Mouse (Mus musculus): ENCODE results near the gene Dyrk3. TPM values are rescaled to one million over a fixed set of nuclear protein-coding genes. Genes with fewer than 3 reads are reported as not detected.

Dyrk3 gene
- total RNA-seq, 2 experiments from 2014 or later: 19.6 to 19.9 TPM

DNA sequence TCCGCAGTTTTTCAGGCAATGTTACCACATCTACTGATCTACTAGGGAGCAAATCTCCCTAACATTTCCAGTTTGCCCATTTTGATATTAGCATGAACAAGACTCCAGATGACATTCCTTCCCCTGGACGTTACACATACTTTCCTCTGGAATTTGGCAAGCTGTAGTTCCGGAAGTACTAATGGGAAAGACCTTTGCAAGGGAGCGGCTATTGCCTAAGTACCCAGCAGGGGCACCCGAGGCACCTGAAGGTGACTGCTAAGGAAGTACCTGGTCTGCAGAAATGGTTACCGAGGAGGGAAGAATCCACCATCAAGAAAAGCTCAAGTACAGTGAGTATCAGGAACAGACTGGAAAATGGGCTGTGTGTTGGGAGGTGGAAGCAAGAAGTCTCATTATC lies 25.6 kb downstream of the Dyrk3 start:
- DNase-seq: no peak

GRCm38 (mm10) chr1:131110525-131111106 lies 27.5 kb downstream of the Dyrk3 start:
- DNase-seq: no peak

GRCm38 (mm10) chr1:131107575-131108308 lies 30.4 kb downstream of the Dyrk3 start:
- no peak for DNase-seq

- DNase-seq: no peak
Measured at GRCm38 (mm10) chr1:131103776-131104424, 34.2 kb downstream of the Dyrk3 start.

- no peak for DNase-seq
Measured at GRCm38 (mm10) chr1:131100808-131101207, 37.3 kb downstream of the Dyrk3 start.

DNA sequence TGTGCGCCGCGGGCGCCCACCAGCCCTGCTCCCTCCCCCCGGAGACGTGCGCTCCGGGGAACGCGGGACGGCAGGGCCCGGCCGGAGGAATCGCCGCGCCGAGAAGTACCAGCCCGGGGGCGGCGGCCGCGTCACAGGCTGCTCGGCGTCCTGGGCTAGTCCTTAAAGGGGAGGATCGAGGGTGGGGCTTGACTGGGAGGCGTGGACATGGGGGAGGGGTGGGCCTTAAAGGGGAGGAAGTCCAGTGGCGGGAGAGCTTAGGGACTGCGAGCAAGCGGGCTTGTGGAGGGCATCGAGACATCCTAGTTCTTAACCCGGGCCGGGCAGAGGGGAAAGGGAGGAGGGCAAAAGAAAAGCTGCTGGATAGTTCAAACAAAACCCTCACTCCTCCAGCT lies 40.4 kb downstream of the Dyrk3 start, which contains the start of gene Mapkapk2:
Mapkapk2 (minus strand) TSS at position 127 of the 395 bp plus-strand sequence.
- DNase-seq: peak; percentile 86 to 88

DNA sequence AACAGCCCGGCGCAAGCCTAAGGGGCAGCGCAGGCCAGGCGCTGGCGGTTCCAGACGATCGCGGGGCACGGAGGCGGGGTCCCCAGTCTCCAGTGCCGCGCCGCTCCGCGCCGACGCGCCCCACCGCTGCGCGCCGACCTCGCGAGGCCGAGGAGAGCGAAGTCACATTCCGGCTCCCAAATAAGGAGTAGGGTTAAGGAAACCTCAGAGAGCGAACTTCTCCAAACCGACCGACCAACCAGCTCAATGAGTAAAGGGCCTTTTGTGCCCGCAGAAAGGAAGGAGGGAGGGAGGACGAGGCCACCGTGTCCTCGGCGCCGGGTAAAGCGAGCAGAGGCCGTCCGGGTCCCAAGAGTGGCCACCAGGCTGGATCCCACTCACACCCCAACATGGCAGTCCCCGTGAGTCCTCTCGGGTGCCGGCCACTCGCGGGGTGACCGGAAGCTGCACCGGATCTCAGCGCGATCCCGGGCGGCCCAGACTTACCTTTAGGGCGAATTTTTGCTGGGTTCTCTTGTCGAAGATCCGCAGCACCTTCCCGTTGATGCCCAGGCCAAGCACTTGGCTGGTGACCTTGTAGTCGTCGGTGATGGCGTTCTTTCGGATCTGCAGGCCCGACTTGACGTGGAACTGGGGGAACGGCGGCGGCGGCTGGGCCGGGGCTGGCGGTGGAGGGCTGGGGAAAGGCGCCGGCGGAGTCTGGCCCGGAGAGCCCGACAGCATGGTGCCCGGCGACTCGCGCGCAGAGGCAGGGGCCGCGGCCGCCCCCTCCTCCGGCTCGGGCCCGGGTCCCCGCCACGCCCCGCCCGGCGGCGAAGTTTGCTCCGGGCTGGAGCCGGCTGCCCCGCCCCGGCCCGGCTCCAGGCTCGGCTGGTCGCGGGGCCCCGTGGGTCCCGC lies 41.1 kb downstream of the Dyrk3 start:
- peak; percentile 35 to 38 for DNase-seq

DNA sequence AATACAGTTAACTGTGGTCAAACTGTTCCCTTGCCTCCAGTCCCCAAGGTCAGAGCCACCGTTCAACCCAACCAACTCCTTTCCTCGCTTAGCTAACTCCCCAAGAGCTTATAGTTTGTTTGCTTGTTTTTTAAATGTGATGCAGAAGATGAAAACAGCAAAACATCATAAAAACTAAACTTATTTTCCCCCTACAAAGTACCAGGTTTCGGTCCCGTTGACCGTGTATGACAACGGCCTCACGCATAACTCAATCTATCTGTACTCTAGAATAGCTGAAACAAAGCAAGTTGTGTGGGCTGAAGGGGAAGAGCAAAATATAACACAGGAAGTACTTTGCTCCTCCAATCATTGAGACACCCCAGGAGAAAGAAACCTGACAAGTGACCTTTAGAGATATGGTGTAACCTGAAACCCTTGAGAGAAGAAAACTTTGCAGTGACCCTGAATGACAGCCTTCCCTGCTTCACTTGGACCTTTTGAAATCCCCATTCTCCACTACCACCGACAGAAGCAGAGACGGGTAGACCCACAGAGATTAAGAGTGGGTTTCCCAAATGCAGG lies 41.9 kb downstream of the Dyrk3 start:
- no peak for DNase-seq

DNA sequence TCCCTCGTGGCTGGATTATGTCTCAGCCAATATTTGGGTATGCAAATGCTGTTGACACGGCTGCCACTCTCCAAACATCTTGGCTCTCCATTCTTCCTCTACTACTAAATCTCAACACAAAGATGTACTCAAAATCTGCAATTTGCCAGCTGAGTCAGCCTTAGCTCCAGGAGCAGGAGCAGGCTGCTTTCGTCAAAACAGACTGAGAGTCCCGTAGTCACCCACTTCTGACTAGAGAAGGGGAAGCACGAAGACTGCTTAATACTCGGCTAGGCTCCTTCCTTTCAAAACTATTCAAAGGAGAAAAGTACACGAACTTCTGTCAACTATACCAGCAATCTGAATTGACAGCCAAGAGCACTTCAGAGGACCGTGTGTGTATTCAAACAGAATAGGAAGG lies 42.6 kb downstream of the Dyrk3 start:
- DNase-seq: no peak

DNA sequence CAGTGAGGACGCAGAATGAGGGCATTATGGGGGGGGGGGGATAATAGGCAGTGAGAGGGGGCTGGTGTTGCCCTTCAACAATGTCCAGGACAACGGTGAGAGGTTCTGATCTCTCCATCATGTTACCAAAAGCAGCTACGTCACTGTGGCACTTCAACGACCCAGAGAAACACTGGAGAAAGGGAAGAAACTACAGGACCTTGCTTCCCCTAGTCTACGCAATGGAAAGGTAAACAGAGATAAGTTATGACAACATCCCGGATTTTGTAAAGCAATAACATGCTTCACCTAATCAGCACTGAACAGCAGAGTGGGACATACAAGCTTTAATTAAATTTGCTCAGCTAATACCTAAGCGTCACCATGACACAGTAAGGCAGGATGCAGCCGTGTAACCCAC lies 44.3 kb downstream of the Dyrk3 start:
- DNase-seq: no peak

DNA sequence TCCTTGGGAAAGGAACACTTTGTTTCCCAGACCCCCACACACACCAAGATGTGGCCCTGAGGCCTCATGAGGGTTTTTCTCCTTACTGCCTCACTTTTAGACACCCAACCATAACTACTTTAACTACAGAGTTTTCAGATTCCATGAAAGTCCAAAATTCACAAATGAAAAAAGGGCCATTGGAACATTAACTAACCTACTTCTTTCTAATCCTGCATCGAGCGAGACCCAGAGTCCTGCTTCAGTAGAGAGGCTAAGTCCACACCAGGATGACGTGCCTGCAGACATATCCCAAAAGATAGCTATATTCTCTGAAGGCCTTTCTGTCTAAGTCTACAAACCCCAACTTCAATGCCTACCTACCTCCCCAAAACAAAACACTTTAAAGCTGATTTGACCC lies 45.3 kb downstream of the Dyrk3 start:
- no peak for DNase-seq

GRCm38 (mm10) chr1:131092173-131092572 lies 46.0 kb downstream of the Dyrk3 start:
- no peak for DNase-seq

GRCm38 (mm10) chr1:131091481-131091880 lies 46.7 kb downstream of the Dyrk3 start:
- DNase-seq: no peak

DNA sequence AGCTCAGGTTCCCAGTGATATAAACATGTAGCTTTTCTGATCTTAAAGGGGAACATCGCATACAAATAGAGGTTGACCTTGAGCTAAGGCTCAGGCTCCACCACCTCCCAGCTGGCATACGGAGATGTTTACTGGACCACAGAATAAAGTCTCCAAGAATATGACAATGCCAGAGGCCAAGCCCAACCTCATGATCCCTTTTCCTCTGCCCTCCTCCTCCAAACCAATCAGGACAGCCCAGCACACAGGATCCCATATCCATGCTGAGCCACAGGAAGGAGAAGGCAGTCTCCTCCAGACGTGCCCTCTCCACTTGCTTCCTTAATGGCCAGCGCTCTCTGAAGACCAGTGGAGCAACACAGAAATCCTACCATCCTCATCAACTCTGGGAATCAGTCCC lies 47.3 kb downstream of the Dyrk3 start:
- DNase-seq: no peak

DNA sequence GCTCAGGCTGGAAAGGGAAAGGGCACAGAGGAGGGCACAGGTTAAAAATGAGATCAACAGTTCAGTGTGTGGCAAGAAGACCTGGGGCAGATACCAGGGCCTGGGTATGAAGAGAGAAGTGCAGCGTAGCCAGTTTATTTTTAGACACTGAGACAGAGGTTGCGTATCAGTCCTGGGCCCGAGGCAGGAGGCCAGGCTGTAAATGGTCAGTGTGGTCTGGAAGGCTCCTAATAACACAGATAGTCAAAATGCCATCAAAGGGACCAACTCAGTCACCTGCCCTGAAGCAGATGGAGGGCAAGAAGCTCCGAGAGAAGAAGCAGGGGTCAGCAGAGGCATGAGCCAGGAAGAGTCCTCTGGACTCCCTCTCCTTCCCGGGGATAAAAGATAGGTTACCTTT lies 47.9 kb downstream of the Dyrk3 start:
- no peak for DNase-seq

GRCm38 (mm10) chr1:131089525-131090127 lies 48.5 kb downstream of the Dyrk3 start:
- DNase-seq: no peak

- no peak for DNase-seq
Measured at GRCm38 (mm10) chr1:131088547-131088946, 49.6 kb downstream of the Dyrk3 start.

DNA sequence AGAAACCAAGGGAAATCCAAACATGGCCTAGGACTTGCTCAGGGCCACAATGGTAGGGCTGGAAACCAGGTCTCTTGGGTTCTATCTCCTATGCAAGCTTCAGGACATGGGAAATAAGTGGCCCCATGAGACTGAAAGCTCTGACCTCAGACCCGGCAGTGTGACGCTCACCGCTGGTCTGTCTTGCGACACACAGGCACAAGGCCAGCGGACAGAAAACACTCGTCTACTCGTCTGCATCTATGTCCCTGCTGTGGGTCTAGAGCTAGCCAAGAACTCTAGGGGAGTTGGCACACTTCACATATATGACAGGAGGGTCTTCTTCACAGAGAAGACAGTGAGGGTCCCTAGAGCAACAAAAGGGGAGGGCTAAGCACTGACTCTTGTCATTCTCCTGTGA lies 51.2 kb downstream of the Dyrk3 start:
- DNase-seq: no peak

GRCm38 (mm10) chr1:131085957-131086739 lies 52.0 kb downstream of the Dyrk3 start:
- no peak for DNase-seq

DNA sequence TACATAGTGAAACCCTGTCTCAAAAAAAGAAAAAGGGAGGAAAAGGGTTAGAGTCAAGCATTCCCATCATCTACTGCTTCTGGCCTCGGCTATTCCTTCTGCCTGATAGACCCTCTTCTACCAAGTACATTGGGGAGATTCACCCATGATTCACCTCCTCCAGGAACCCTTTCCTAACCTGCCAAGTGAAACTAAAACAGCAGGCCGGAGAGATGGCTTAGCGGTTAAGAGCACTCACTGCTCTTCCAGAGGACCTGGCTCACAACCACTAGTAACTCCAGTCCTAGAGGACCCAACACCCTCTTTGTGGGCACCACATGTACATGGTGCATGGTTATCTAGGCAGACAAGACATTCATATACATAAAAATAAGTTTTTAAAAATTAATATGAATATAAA lies 52.9 kb downstream of the Dyrk3 start:
- no peak for DNase-seq

- no peak for DNase-seq
Measured at GRCm38 (mm10) chr1:131084289-131084688, 53.9 kb downstream of the Dyrk3 start.

Data from layer of hippocampus, postnatal 36 days (tissue).